In the genomic region with DNA sequence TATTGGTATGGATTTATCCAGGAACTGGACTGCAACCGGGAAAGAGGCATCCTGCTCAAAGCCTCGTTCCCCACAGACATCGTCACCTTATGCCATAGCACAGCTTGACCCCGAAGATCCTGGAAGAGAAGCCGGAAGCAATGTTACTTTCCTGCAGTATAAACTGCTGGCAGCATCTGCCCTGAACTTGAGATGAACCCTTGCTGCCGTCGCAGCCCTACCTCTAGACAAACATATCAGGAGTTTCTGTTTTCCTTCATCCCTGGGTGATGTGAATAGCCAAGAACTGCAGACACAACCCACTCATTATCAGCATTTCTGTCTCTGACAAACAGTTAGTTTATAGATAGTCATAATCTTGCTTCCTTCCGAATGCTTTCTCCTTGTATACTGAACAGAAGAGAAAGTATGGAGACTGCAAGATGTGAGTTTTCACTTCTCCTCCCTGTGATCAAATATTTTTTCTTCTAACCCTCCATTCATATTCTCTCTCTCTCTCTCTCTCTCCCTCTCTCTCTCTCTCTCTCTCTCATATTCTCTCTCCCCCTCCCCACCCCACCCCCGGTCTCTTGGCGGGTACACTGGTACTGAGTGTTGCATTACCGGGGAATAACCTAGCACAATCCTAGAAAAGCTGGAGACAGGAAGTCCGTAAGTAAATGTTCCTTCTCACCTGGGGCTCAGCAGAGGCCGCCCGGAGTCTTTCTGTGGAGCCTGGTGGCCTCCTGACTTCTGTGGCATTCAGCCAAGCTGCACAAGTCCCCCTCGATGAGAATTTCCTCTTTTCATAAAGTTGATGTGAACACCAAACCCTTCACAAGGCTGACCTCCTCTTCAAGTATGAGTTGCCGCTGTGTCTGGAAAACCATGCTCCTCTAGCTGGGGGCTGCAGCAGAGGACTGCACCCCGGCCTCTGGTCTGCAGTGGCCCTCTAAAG, we compare ENCODE assay signal across 10 mouse cellular contexts.
DNase-seq lines count a peak whose midpoint lies in the region; ATAC-seq and TF ChIP-seq lines count a peak whose summit lies in the region.
"Had no signal": no experiment of that assay in that cellular context is flagged by ENCODE, and none has a peak within 500 bp of the region (broad histone marks: within the 10 kb centered on the region; RNA-seq: fewer than 3 reads in every experiment).

No protein-coding gene starts in this region.

- H3K27ac ChIP-seq in embryonic facial prominence, embryonic 11.5 days (replicated peaks; ENCODE audit: low read depth, low read length), result 0 out of 2 replicates have a peak overlapping the region, but pooled peaks have one; percentile 41
- no peak overlapping the region for H3K27ac ChIP-seq in lung, postnatal 0 days (ENCODE audit: low read length)
- no peak overlapping the region for H3K27ac ChIP-seq in forebrain, embryonic 15.5 days (replicated peaks)

- WGBS in embryonic facial prominence, embryonic 11.5 days, result 62% methylated on average over 17 of the region's 17 CpGs
- WGBS in lung, postnatal 0 days, result 22% methylated on average over 17 of the region's 17 CpGs
- WGBS in forebrain, embryonic 15.5 days, result 86% methylated on average over 17 of the region's 17 CpGs

- TF ChIP-seq EP300 in lung, postnatal 0 days (IDR thresholded peaks at IDR 0.05), result peak; percentile 66

- H3K9ac ChIP-seq in embryonic facial prominence, embryonic 11.5 days (replicated peaks; ENCODE audit: low read length), result no peak overlapping the region
- H3K9ac ChIP-seq in lung, postnatal 0 days (replicated peaks; ENCODE audit: low read depth), result no peak overlapping the region
- H3K9ac ChIP-seq in forebrain, embryonic 15.5 days (replicated peaks), result no peak overlapping the region

- H3K9me3 ChIP-seq in embryonic facial prominence, embryonic 11.5 days (replicated peaks; ENCODE audit: control insufficient read depth, low read length), result no peaks in the 10 kb centered on the region
- H3K9me3 ChIP-seq in lung, postnatal 0 days (ENCODE audit: low read length), result no peaks in the 10 kb centered on the region
- H3K9me3 ChIP-seq in forebrain, embryonic 15.5 days, result no peaks in the 10 kb centered on the region

- no peaks in the 10 kb centered on the region for H3K4me1 ChIP-seq in embryonic facial prominence, embryonic 11.5 days (ENCODE audit: control insufficient read depth, insufficient read depth, low read length)
- peaks cover 13% of the 10 kb centered on the region; the same call in 1 of the 2 replicates for H3K4me1 ChIP-seq in lung, postnatal 0 days (ENCODE audit: insufficient read depth, low read depth, low read length)
- no peaks in the 10 kb centered on the region for H3K4me1 ChIP-seq in forebrain, embryonic 15.5 days

- H3K4me3 ChIP-seq in embryonic facial prominence, embryonic 11.5 days (ENCODE audit: low read depth, low read length), result no peak overlapping the region
- no peak overlapping the region for H3K4me3 ChIP-seq in lung, postnatal 0 days (ENCODE audit: low read depth, low read length)
- H3K4me3 ChIP-seq in forebrain, embryonic 15.5 days, result no peak overlapping the region
- H3K4me3 ChIP-seq: erythroblast, embryonic 14.5 days had no signal

- no peaks in the 10 kb centered on the region for H3K36me3 ChIP-seq in embryonic facial prominence, embryonic 11.5 days (replicated peaks; ENCODE audit: control insufficient read depth, insufficient read depth, low read depth, low read length)
- H3K36me3 ChIP-seq in lung, postnatal 0 days (ENCODE audit: insufficient read depth, low read length), result no peaks in the 10 kb centered on the region
- no peaks in the 10 kb centered on the region for H3K36me3 ChIP-seq in forebrain, embryonic 15.5 days

- no peak overlapping the region for H3K4me2 ChIP-seq in embryonic facial prominence, embryonic 11.5 days (ENCODE audit: low read depth, low read length)
- no peak overlapping the region for H3K4me2 ChIP-seq in lung, postnatal 0 days (replicated peaks; ENCODE audit: low read depth, low read length)
- no peak overlapping the region for H3K4me2 ChIP-seq in forebrain, embryonic 15.5 days (replicated peaks)

- TF ChIP-seq CTCF in lung, postnatal 0 days (IDR thresholded peaks at IDR 0.05), result no peak

- H3K27me3 ChIP-seq in embryonic facial prominence, embryonic 11.5 days (ENCODE audit: control insufficient read depth, insufficient read depth, low read length), result no peaks in the 10 kb centered on the region
- no peaks in the 10 kb centered on the region for H3K27me3 ChIP-seq in lung, postnatal 0 days (replicated peaks; ENCODE audit: insufficient read depth, low read length)
- H3K27me3 ChIP-seq in forebrain, embryonic 15.5 days, result no peaks in the 10 kb centered on the region

- no peak for ATAC-seq in embryonic facial prominence, embryonic 11.5 days (replicated peaks; ENCODE audit: insufficient number of reproducible peaks, low FRiP score, low TSS enrichment, low read depth)
- peak; percentile 62 for ATAC-seq in lung, postnatal 0 days
- no peak for ATAC-seq in forebrain, embryonic 15.5 days (replicated peaks)

- peak; percentile 25 for DNase-seq in R1 (ENCODE audit: low read depth, low spot score)
- peak; percentile 24 for DNase-seq in embryonic facial prominence, embryonic 11.5 days (ENCODE audit: low spot score)
- peak; percentile 47 to 66 for DNase-seq in kidney, adult 8-10 months
- DNase-seq in lung, postnatal 0 days (ENCODE audit: low spot score), result peak; percentile 33
- DNase-seq in Muller cell, postnatal 12 days (ENCODE audit: inconsistent ontology term), result no peak
- no peak for DNase-seq in frontal cortex, postnatal 10 days (ENCODE audit: low spot score in 2 of 2)
- no peak for DNase-seq in layer of hippocampus, adult 11-12 months (ENCODE audit: low spot score)
- DNase-seq: left cerebral cortex, postnatal 4 days had no signal

Comparison
In these comparisons a context has a peak if more than half of its experiments do, and no peak if none do; other contexts are left out.
1. DNase-seq: peak in R1 (single experiment), embryonic facial prominence, embryonic 11.5 days (single experiment), kidney, adult 8-10 months (2 of 2) and lung, postnatal 0 days (single experiment); none in Muller cell, postnatal 12 days (single experiment), frontal cortex, postnatal 10 days (0 of 2) and layer of hippocampus, adult 11-12 months (single experiment).